Mouse (Mus musculus) cerebellum, postnatal 14 days (tissue): Measurements from ENCODE around the gene Fam166b.

Experiments used
- DNase-seq, 2 experiments: peaks; one replicate each; pipeline ENCODE4 v3.0.0; 2021; ENCODE audit warnings: mixed read lengths in 2 of 2

Gene Fam166b

GRCm38 (mm10) chr4:43428180-43428861 is 613 bp downstream of the Fam166b start:
- peak; percentile 12 to 40 for DNase-seq

GRCm38 (mm10) chr4:43427501-43428179 is 1.3 kb downstream of the Fam166b start:
- peak; percentile 18 to 31 for DNase-seq

- DNase-seq = peak in 1 of 2 experiments; percentile 25
Measured at GRCm38 (mm10) chr4:43426487-43426886, 2.4 kb downstream of the Fam166b start.

GRCm38 (mm10) chr4:43425648-43426380 is 3.1 kb downstream of the Fam166b start:
- no peak for DNase-seq

- no peak for DNase-seq
Measured at GRCm38 (mm10) chr4:43425197-43425596, 3.7 kb downstream of the Fam166b start.

GRCm38 (mm10) chr4:43424072-43424471 is 4.9 kb downstream of the Fam166b start:
- DNase-seq = no peak

GRCm38 (mm10) chr4:43423267-43423934 is 5.5 kb downstream of the Fam166b start:
- DNase-seq = no peak

- no peak for DNase-seq
Measured at GRCm38 (mm10) chr4:43421632-43422240, 7.2 kb downstream of the Fam166b start.

GRCm38 (mm10) chr4:43420305-43420704 is 8.6 kb downstream of the Fam166b start:
- DNase-seq = peak; percentile 84 to 87

GRCm38 (mm10) chr4:43419801-43420281 is 9.1 kb downstream of the Fam166b start:
- DNase-seq = no peak

- DNase-seq = no peak
Measured at GRCm38 (mm10) chr4:43418973-43419656, 9.8 kb downstream of the Fam166b start.

- DNase-seq = no peak
Measured at GRCm38 (mm10) chr4:43418450-43418849, 10.5 kb downstream of the Fam166b start.

- DNase-seq = no peak
Measured at GRCm38 (mm10) chr4:43417269-43418062, 11.5 kb downstream of the Fam166b start.

- DNase-seq = no peak
Measured at GRCm38 (mm10) chr4:43416071-43416490, 12.9 kb downstream of the Fam166b start.

- DNase-seq = no peak
Measured at GRCm38 (mm10) chr4:43415221-43416070, 13.5 kb downstream of the Fam166b start.

- DNase-seq = no peak
Measured at GRCm38 (mm10) chr4:43414761-43415160, 14.2 kb downstream of the Fam166b start.

GRCm38 (mm10) chr4:43407071-43407920 is 21.6 kb downstream of the Fam166b start:
- DNase-seq = no peak

- peak; percentile 68 to 79 for DNase-seq
Measured at GRCm38 (mm10) chr4:43406162-43406971, 22.6 kb downstream of the Fam166b start.
